Mouse (Mus musculus) limb, embryonic 10.5 days (tissue): ENCODE results near the gene Ptprg. TPM values are rescaled to one million over a fixed set of nuclear protein-coding genes. Genes with fewer than 3 reads are reported as not detected.

ENCODE experiments used
- DNase-seq: peaks from one replicate; pipeline ENCODE4 v3.0.0-alpha.2; 2017; ENCODE audit warnings: low spot score
- H3K27ac ChIP-seq: fragments of 300-500 bp; sonication (generic); 2 replicates; pipeline ENCODE4 v1.5.1; 2016; ENCODE audit warnings: mild to moderate bottlenecking
- H3K27me3 ChIP-seq: fragments of 300-500 bp; sonication (generic); 2 replicates; pipeline ENCODE4 v1.6.1; 2016; ENCODE audit warnings: low read depth, mild to moderate bottlenecking; ENCODE audit not compliant: poor library complexity, severe bottlenecking
- H3K36me3 ChIP-seq: fragments of 300-500 bp; sonication (generic); 2 replicates; pipeline ENCODE4 v1.6.1; 2016; ENCODE audit warnings: mild to moderate bottlenecking, moderate library complexity
- H3K4me1 ChIP-seq: fragments of 300-500 bp; sonication (generic); 2 replicates; pipeline ENCODE4 v1.6.1; 2016
- H3K4me3 ChIP-seq: fragments of 300-500 bp; sonication (generic); 2 replicates; pipeline ENCODE4 v1.5.1; 2016; ENCODE audit warnings: mild to moderate bottlenecking, moderate library complexity
- H3K9me3 ChIP-seq: fragments of 300-500 bp; sonication (generic); replicated peaks from 2 replicates; pipeline ENCODE4 v1.6.1; 2016; ENCODE audit warnings: mild to moderate bottlenecking
- WGBS: fragments of 180-500 bp; shearing (Covaris S2); methylation state at CpG from one replicate; pipeline ENCODE4 v1.1.7; 2016; 5-methylcytosine and 5-hydroxymethylcytosine counted together
- polyA plus RNA-seq: library from polyadenylated mRNA; unstranded; fragments of >200 nt; fragmentation: Nextera tagmentation; extraction: Ambion mirVana; gene quantifications from 2 replicates; pipeline ENCODE4 v1.2.1, GENCODE M21; 2016

The Ptprg gene
- polyA plus RNA-seq, 1 experiment from 2014 or later, result 40.3 TPM

GRCm38 (mm10) chr14:12145919-12146318 lies 592.6 kb downstream of the Ptprg start:
- DNase-seq, result no peak
- H3K27ac ChIP-seq, result no peak overlapping the region
- H3K4me3 ChIP-seq, result no peak overlapping the region
- WGBS, result 98% methylated on average over 3 of the region's 3 CpGs
- H3K27me3 ChIP-seq, result no peaks in the 10 kb centered on the region
- peaks cover 25% of the 10 kb centered on the region for H3K36me3 ChIP-seq
- H3K9me3 ChIP-seq, result no peaks in the 10 kb centered on the region
- H3K4me1 ChIP-seq, result peaks cover 8% of the 10 kb centered on the region; the same call in 1 of the 2 replicates

GRCm38 (mm10) chr14:12149529-12149928 lies 596.2 kb downstream of the Ptprg start:
- Histone ChIP-seq H3K27me3 (no peaks in the 10 kb centered on the region), H3K9me3 (no peaks in the 10 kb centered on the region), H3K27ac (no peak overlapping the region), H3K36me3 (peaks cover 25% of the 10 kb centered on the region), H3K4me3 (no peak overlapping the region), H3K4me1 (peaks cover 8% of the 10 kb centered on the region; the same call in 1 of the 2 replicates)
- DNase-seq, result no peak
- WGBS, result 88% methylated on average over 3 of the region's 3 CpGs

- 63% methylated on average over 3 of the region's 3 CpGs for WGBS
- Histone ChIP-seq H3K4me1 (peaks cover 8% of the 10 kb centered on the region; the same call in 1 of the 2 replicates), H3K27ac (no peak overlapping the region), H3K4me3 (no peak overlapping the region), H3K27me3 (no peaks in the 10 kb centered on the region), H3K9me3 (no peaks in the 10 kb centered on the region), H3K36me3 (peaks cover 9% of the 10 kb centered on the region)
- DNase-seq, result peak; percentile 56
Measured at GRCm38 (mm10) chr14:12151927-12152326, 598.6 kb downstream of the Ptprg start.

GRCm38 (mm10) chr14:12152748-12153147 lies 599.4 kb downstream of the Ptprg start:
- Histone ChIP-seq H3K27me3 (no peaks in the 10 kb centered on the region), H3K9me3 (no peaks in the 10 kb centered on the region), H3K4me3 (no peak overlapping the region), H3K27ac (no peak overlapping the region), H3K36me3 (peaks cover 9% of the 10 kb centered on the region), H3K4me1 (no peaks in the 10 kb centered on the region)
- DNase-seq, result no peak
- 95% methylated on average over 6 of the region's 6 CpGs for WGBS

GRCm38 (mm10) chr14:12153599-12153998 lies 600.3 kb downstream of the Ptprg start:
- WGBS, result 82% methylated on average over 13 of the region's 13 CpGs
- H3K36me3 ChIP-seq, result peaks cover 9% of the 10 kb centered on the region
- H3K27ac ChIP-seq, result no peak overlapping the region
- H3K4me3 ChIP-seq, result no peak overlapping the region
- H3K27me3 ChIP-seq, result no peaks in the 10 kb centered on the region
- H3K9me3 ChIP-seq, result no peaks in the 10 kb centered on the region
- H3K4me1 ChIP-seq, result no peaks in the 10 kb centered on the region
- DNase-seq, result no peak

- Histone ChIP-seq H3K4me3 (no peak overlapping the region), H3K4me1 (no peaks in the 10 kb centered on the region), H3K36me3 (peaks cover 8% of the 10 kb centered on the region), H3K9me3 (no peaks in the 10 kb centered on the region), H3K27ac (no peak overlapping the region), H3K27me3 (no peaks in the 10 kb centered on the region)
- DNase-seq, result no peak
- 87% methylated on average over 14 of the region's 14 CpGs for WGBS
Measured at GRCm38 (mm10) chr14:12161738-12162310, 608.5 kb downstream of the Ptprg start.

- DNase-seq, result no peak
- Histone ChIP-seq H3K27me3 (no peaks in the 10 kb centered on the region), H3K4me3 (no peak overlapping the region), H3K27ac (no peak overlapping the region), H3K36me3 (peaks cover 8% of the 10 kb centered on the region), H3K4me1 (no peaks in the 10 kb centered on the region), H3K9me3 (no peaks in the 10 kb centered on the region)
- 82% methylated on average over 5 of the region's 5 CpGs for WGBS
Measured at GRCm38 (mm10) chr14:12162331-12162854, 609.1 kb downstream of the Ptprg start.

- H3K4me3 ChIP-seq, result no peak overlapping the region
- no peak for DNase-seq
- H3K36me3 ChIP-seq, result peaks cover 16% of the 10 kb centered on the region
- WGBS, result 95% methylated on average over 4 of the region's 4 CpGs
- H3K27ac ChIP-seq, result no peak overlapping the region
- H3K4me1 ChIP-seq, result no peaks in the 10 kb centered on the region
- H3K27me3 ChIP-seq, result no peaks in the 10 kb centered on the region
- H3K9me3 ChIP-seq, result no peaks in the 10 kb centered on the region
Measured at GRCm38 (mm10) chr14:12163196-12163595, 609.9 kb downstream of the Ptprg start.

- H3K9me3 ChIP-seq, result no peaks in the 10 kb centered on the region
- no peak overlapping the region for H3K27ac ChIP-seq
- 90% methylated on average over 4 of the region's 4 CpGs for WGBS
- H3K4me1 ChIP-seq, result no peaks in the 10 kb centered on the region
- H3K27me3 ChIP-seq, result no peaks in the 10 kb centered on the region
- peaks cover 14% of the 10 kb centered on the region for H3K36me3 ChIP-seq
- DNase-seq, result no peak
- H3K4me3 ChIP-seq, result no peak overlapping the region
Measured at GRCm38 (mm10) chr14:12167215-12167614, 613.9 kb downstream of the Ptprg start.

- Histone ChIP-seq H3K4me1 (no peaks in the 10 kb centered on the region), H3K27ac (no peak overlapping the region), H3K9me3 (no peaks in the 10 kb centered on the region), H3K36me3 (peaks cover 14% of the 10 kb centered on the region), H3K4me3 (no peak overlapping the region), H3K27me3 (no peaks in the 10 kb centered on the region)
- 90% methylated on average over 8 of the region's 8 CpGs for WGBS
- no peak for DNase-seq
Measured at GRCm38 (mm10) chr14:12167651-12168050, 614.3 kb downstream of the Ptprg start.

GRCm38 (mm10) chr14:12177436-12177835 lies 624.1 kb downstream of the Ptprg start:
- no peak for DNase-seq
- 36% methylated on average over 5 of the region's 5 CpGs for WGBS
- H3K4me3 ChIP-seq, result no peak overlapping the region

GRCm38 (mm10) chr14:12178645-12179044 lies 625.3 kb downstream of the Ptprg start:
- Histone ChIP-seq H3K27ac (no peak overlapping the region), H3K9me3 (no peaks in the 10 kb centered on the region), H3K27me3 (no peaks in the 10 kb centered on the region), H3K4me3 (no peak overlapping the region), H3K36me3 (no peaks in the 10 kb centered on the region), H3K4me1 (0 out of 2 replicates have a peak, but pooled peaks cover 3% of the 10 kb centered on the region)
- no peak for DNase-seq
- 88% methylated on average over 1 of the region's 1 CpGs for WGBS

More at GRCm38 (mm10) chr14:12177436-12177835, 624.1 kb downstream of the Ptprg start:
- Histone ChIP-seq H3K9me3 (no peaks in the 10 kb centered on the region), H3K4me1 (0 out of 2 replicates have a peak, but pooled peaks cover 3% of the 10 kb centered on the region), H3K36me3 (no peaks in the 10 kb centered on the region), H3K27ac (no peak overlapping the region), H3K27me3 (no peaks in the 10 kb centered on the region)

- WGBS, result 79% methylated on average over 3 of the region's 3 CpGs
Measured at GRCm38 (mm10) chr14:12180116-12180515, 626.8 kb downstream of the Ptprg start.

More at GRCm38 (mm10) chr14:12180116-12180515, 626.8 kb downstream of the Ptprg start:
- Histone ChIP-seq H3K36me3 (no peaks in the 10 kb centered on the region), H3K27me3 (no peaks in the 10 kb centered on the region), H3K9me3 (no peaks in the 10 kb centered on the region), H3K27ac (no peak overlapping the region), H3K4me1 (0 out of 2 replicates have a peak, but pooled peaks cover 3% of the 10 kb centered on the region), H3K4me3 (no peak overlapping the region)
- no peak for DNase-seq
